Mouse (Mus musculus): ENCODE data around the gene Hspa4l. TPM values are rescaled to one million over a fixed set of nuclear protein-coding genes. Genes with fewer than 3 reads are reported as not detected.
"Not testable (repeated sequence)": the region's sequence is repeated elsewhere in the genome, so short reads cannot be mapped to it uniquely, and the experiment has no call there.

The Hspa4l gene
- polyA plus RNA-seq, 1 experiment from 2014 or later, result 58.4 TPM

DNA sequence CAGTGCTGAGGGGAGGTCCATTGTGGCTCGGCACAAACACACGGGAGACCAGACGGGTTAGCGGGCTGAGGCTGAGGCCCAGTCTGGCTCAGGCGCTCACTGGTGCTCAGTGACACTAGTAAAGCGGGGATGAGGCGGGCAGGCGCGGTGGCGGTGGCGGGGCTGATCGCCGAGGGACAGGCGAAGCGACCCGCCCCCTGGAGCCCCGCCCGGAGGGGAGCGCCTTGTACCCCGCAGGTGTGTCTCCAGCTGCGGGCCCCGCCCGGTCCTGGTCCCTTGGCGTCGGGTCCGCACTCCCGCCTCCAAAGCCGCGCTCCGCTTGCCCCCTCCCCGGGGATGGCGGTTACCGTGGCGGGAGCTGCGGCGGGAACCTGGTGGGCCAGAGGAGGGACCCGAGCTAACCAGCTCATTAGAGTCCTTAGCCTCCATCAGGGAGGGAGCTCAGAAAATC, 56.1 kb downstream of the Hspa4l start:
- peak overlapping the region; percentile 62; the same call in 1 of the 2 replicates for H3K27ac ChIP-seq (ENCODE audit: low read depth, low read length)
- peak overlapping the region; percentile 60 for H3K4me2 ChIP-seq (ENCODE audit: low read depth, low read length, severe bottlenecking)
- no peaks in the 10 kb centered on the region for H3K27me3 ChIP-seq (ENCODE audit: control insufficient read depth, insufficient read depth, low read length)
- peak overlapping the region; percentile 91 for H3K4me3 ChIP-seq (ENCODE audit: low read depth, low read length)
- peak overlapping the region; percentile 90 for H3K9ac ChIP-seq (ENCODE audit: low read length)
- ATAC-seq (replicated peaks; ENCODE audit: low FRiP score) (peak; percentile 74), DNase-seq (ENCODE audit: low spot score) (peak; percentile 78)
- peaks cover 8% of the 10 kb centered on the region for H3K4me1 ChIP-seq (replicated peaks; ENCODE audit: control insufficient read depth, insufficient read depth, low read length)
- 1% methylated on average over 37 of the region's 37 CpGs for WGBS
- no peaks in the 10 kb centered on the region for H3K9me3 ChIP-seq (ENCODE audit: control insufficient read depth, low read length)
- H3K36me3 ChIP-seq (ENCODE audit: control insufficient read depth, insufficient read depth, low read length), result no peaks in the 10 kb centered on the region

DNA sequence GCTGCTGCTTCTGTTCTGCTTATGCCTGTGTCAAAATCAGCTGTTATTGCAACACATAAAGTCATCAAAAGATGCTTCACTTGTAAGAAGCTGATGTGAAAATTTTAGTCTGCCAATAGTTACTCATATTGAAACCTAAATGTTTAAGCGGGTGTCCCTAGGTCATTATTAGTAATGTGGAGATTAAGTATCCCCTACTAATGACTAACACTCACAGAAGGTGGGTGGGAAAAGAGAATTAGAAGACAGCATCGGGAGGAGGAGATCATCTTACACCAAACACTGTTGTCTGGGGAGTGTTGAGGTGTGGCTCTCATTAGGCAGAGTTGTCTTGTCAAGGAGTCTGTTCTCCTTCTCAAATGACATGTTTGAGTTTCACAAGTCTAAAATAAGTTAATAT, 62.6 kb downstream of the Hspa4l start:
- no peaks in the 10 kb centered on the region for H3K4me1 ChIP-seq (replicated peaks; ENCODE audit: control insufficient read depth, insufficient read depth, low read length)
- peaks cover 9% of the 10 kb centered on the region; the same call in 1 of the 2 replicates for H3K36me3 ChIP-seq (ENCODE audit: control insufficient read depth, insufficient read depth, low read length)
- ATAC-seq (replicated peaks; ENCODE audit: low FRiP score) (no peak), DNase-seq (ENCODE audit: low spot score) (no peak)
- 67% methylated on average over 2 of the region's 2 CpGs for WGBS
- no peak overlapping the region for H3K4me3 ChIP-seq (ENCODE audit: low read depth, low read length)
- H3K9ac ChIP-seq (ENCODE audit: low read length), result no peak overlapping the region
- no peaks in the 10 kb centered on the region for H3K27me3 ChIP-seq (ENCODE audit: control insufficient read depth, insufficient read depth, low read length)
- H3K27ac ChIP-seq (ENCODE audit: low read depth, low read length), result no peak overlapping the region
- no peak overlapping the region for H3K4me2 ChIP-seq (ENCODE audit: low read depth, low read length, severe bottlenecking)
- no peaks in the 10 kb centered on the region for H3K9me3 ChIP-seq (ENCODE audit: control insufficient read depth, low read length)

DNA sequence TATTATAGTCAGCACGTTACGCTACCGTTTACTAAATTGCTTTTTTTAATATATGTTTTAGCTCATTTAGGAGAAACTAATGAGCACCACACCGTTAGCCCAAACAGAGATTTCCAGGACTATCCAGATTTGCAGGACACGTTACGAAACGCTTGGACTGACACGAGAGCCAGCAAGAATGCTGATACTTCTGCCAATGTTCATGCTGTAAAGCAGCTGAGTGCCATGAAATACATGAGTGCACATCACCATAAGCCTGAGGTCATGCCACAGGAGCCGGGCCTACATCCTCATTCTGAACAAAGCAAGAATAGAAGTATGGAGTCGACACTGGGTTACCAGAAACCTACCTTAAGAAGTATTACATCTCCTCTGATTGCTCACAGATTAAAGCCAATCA, 64.4 kb downstream of the Hspa4l start:
- Histone ChIP-seq H3K36me3 (ENCODE audit: control insufficient read depth, insufficient read depth, low read length) (peaks cover 13% of the 10 kb centered on the region), H3K27ac (ENCODE audit: low read depth, low read length) (no peak overlapping the region), H3K27me3 (ENCODE audit: control insufficient read depth, insufficient read depth, low read length) (no peaks in the 10 kb centered on the region), H3K9ac (ENCODE audit: low read length) (no peak overlapping the region), H3K9me3 (ENCODE audit: control insufficient read depth, low read length) (no peaks in the 10 kb centered on the region), H3K4me3 (ENCODE audit: low read depth, low read length) (no peak overlapping the region), H3K4me1 (replicated peaks; ENCODE audit: control insufficient read depth, insufficient read depth, low read length) (no peaks in the 10 kb centered on the region), H3K4me2 (ENCODE audit: low read depth, low read length, severe bottlenecking) (no peak overlapping the region)
- 94% methylated on average over 10 of the region's 10 CpGs for WGBS
- no peak for DNase-seq (ENCODE audit: low spot score)
- ATAC-seq (replicated peaks; ENCODE audit: low FRiP score), result no peak

DNA sequence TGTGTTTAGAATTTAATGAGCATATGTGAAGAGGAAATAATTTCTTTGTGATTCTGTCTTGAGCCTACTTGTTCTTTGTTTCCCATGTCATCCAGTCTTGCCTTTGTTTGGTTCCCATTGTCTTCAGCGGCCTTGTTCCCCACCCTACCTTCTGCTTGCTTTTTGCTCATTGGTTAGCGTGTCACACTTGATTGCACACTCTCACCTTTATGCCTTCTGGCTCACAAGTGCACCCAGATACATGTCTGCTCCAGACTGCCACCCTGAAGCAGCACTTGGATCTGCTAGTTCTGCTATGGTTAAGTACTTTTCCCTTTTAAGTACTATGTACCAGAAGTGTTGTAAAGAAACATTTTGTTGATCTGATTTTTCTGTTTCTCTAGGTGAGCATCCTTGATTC, 65.6 kb downstream of the Hspa4l start:
- Histone ChIP-seq H3K4me2 (ENCODE audit: low read depth, low read length, severe bottlenecking) (no peak overlapping the region), H3K27ac (ENCODE audit: low read depth, low read length) (no peak overlapping the region), H3K4me1 (replicated peaks; ENCODE audit: control insufficient read depth, insufficient read depth, low read length) (no peaks in the 10 kb centered on the region), H3K9ac (ENCODE audit: low read length) (no peak overlapping the region), H3K36me3 (ENCODE audit: control insufficient read depth, insufficient read depth, low read length) (peaks cover 16% of the 10 kb centered on the region), H3K9me3 (ENCODE audit: control insufficient read depth, low read length) (no peaks in the 10 kb centered on the region), H3K4me3 (ENCODE audit: low read depth, low read length) (no peak overlapping the region), H3K27me3 (ENCODE audit: control insufficient read depth, insufficient read depth, low read length) (no peaks in the 10 kb centered on the region)
- 66% methylated on average over 2 of the region's 2 CpGs for WGBS
- DNase-seq (ENCODE audit: low spot score), result no peak
- no peak for ATAC-seq (replicated peaks; ENCODE audit: low FRiP score)

DNA sequence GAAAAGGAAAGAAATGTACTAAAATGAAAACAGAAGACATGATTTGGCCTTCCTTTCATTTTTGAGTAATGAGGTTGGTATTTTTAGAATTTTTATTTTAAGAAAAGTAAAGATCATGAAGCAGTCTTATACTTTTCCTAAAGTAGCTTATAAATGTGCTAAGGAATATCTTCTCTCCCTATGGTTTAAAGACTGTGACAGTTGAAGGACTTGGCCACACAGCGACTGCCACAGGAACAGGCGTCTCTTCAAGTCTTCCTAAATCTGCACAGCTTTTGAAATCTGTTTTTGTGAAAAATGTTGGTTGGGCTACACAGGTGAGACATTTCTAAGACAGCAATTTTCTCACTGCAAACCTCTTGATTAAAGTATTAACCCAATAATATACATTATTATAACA, 69.0 kb downstream of the Hspa4l start:
- Histone ChIP-seq H3K36me3 (ENCODE audit: control insufficient read depth, insufficient read depth, low read length) (peaks cover 18% of the 10 kb centered on the region), H3K27ac (ENCODE audit: low read depth, low read length) (no peak overlapping the region), H3K9me3 (ENCODE audit: control insufficient read depth, low read length) (no peaks in the 10 kb centered on the region), H3K4me2 (ENCODE audit: low read depth, low read length, severe bottlenecking) (no peak overlapping the region), H3K4me3 (ENCODE audit: low read depth, low read length) (no peak overlapping the region), H3K27me3 (ENCODE audit: control insufficient read depth, insufficient read depth, low read length) (no peaks in the 10 kb centered on the region), H3K4me1 (replicated peaks; ENCODE audit: control insufficient read depth, insufficient read depth, low read length) (no peaks in the 10 kb centered on the region), H3K9ac (ENCODE audit: low read length) (no peak overlapping the region)
- WGBS, result 94% methylated on average over 2 of the region's 2 CpGs
- no peak for DNase-seq (ENCODE audit: low spot score)
- no peak for ATAC-seq (replicated peaks; ENCODE audit: low FRiP score)

DNA sequence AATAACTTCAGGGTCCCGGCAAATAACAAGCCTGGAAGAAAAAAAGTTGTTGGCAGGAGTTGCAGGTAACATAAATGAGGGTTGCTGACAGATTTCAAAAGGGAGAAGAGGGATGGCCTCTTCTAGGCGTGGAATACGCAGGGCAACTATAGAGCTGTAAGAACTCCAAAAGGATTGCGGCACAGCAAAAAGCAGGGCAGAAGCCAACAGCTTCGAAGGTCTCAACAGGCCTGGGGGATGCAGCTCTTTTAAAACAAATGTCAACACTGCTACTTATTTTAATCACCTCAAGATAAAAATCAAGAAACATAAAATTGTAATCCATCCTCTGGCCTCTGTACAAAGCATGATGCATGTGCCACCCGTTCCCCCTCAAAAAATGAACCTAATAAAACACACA, 101.2 kb downstream of the Hspa4l start:
- DNase-seq (ENCODE audit: low spot score), result not testable (repeated sequence)
- peak overlapping the region; percentile 14; the same call in 1 of the 2 replicates for H3K9ac ChIP-seq (ENCODE audit: low read length)

More for the DNA sequence above, 101.2 kb downstream of the Hspa4l start:
- H3K4me2 ChIP-seq (ENCODE audit: low read depth, low read length, severe bottlenecking), result peak overlapping the region; percentile 47; the same call in 1 of the 2 replicates
- not testable (repeated sequence) for H3K9me3 ChIP-seq (ENCODE audit: control insufficient read depth, low read length); H3K27ac ChIP-seq (ENCODE audit: low read depth, low read length); H3K4me1 ChIP-seq (replicated peaks; ENCODE audit: control insufficient read depth, insufficient read depth, low read length); ATAC-seq (replicated peaks; ENCODE audit: low FRiP score); H3K27me3 ChIP-seq (ENCODE audit: control insufficient read depth, insufficient read depth, low read length); H3K36me3 ChIP-seq (ENCODE audit: control insufficient read depth, insufficient read depth, low read length)
- peak overlapping the region; percentile 38; the same call in 1 of the 2 replicates for H3K4me3 ChIP-seq (ENCODE audit: low read depth, low read length)
- 87% methylated on average over 5 of the region's 6 CpGs for WGBS

Other genes with a start within 250 kb of the Hspa4l start
- gene Intu, start 213.2 kb upstream of the Hspa4l start, polyA plus RNA-seq (2014; fragmentation: Nextera tagmentation; extraction: Ambion mirVana), result 8.2 and 10.0 TPM in 2 replicates
- 0.11 TPM in 1 of 2 replicates, not detected in the other for gene Slc25a31, start 35.6 kb upstream of the Hspa4l start, polyA plus RNA-seq (2014; fragmentation: Nextera tagmentation; extraction: Ambion mirVana)
- gene Plk4, start 55.5 kb downstream of the Hspa4l start, polyA plus RNA-seq (2014; fragmentation: Nextera tagmentation; extraction: Ambion mirVana), result 83.7 and 92.1 TPM in 2 replicates
- gene Mfsd8, start 102.4 kb downstream of the Hspa4l start, polyA plus RNA-seq (2014; fragmentation: Nextera tagmentation; extraction: Ambion mirVana), result 8.3 and 8.5 TPM in 2 replicates
- gene Abhd18, start 102.5 kb downstream of the Hspa4l start, polyA plus RNA-seq (2014; fragmentation: Nextera tagmentation; extraction: Ambion mirVana), result 6.1 and 8.4 TPM in 2 replicates
- not detected in 2 replicates for gene 1700034I23Rik, start 158.0 kb downstream of the Hspa4l start, polyA plus RNA-seq (2014; fragmentation: Nextera tagmentation; extraction: Ambion mirVana)
- gene Larp1b, start 205.3 kb downstream of the Hspa4l start, polyA plus RNA-seq (2014; fragmentation: Nextera tagmentation; extraction: Ambion mirVana), result 1.6 and 2.8 TPM in 2 replicates